Mouse (Mus musculus): ENCODE data around the gene Slc1a2. TPM values are rescaled to one million over a fixed set of nuclear protein-coding genes. Genes with fewer than 3 reads are reported as not detected.

Slc1a2 gene
- 1.9 and 2.4 TPM in 2 replicates for total RNA-seq (2021)
- long read RNA-seq, experiment 1 = 0 reads
- long read RNA-seq, experiment 2, partial matches to known transcripts = 0 of 1 reads
- long read RNA-seq, experiment 2, other reads (novel, unspliced or antisense) = 0 of 1 reads

DNA sequence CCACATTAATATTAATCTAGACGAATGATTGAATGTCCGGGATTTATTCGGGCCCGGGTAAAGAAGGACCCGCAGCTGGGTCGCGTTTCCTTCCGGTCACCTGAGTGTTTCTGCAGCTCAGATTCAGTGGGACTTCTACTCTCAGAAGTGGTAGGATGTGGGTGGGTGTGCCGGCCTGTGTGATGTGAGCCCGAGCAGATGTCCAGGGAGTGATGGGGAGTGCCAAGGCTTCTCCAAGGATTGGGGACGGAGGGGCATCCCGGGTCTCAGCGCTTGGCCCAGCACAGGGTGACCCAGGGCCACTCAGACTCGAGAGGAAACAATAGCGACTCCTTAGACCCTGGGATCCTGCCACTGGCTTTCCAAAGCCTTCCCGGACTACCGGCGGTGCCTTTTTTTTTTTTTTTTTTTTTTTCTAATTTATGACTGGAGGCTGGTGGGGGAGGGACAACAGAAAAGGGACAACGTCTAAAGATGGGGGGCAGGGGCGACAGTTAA lies at the start of gene Slc1a2:
TSS of gene Slc1a2 (plus strand) at position 497 of the 498 bp plus-strand sequence.
- no peak for DNase-seq

DNA sequence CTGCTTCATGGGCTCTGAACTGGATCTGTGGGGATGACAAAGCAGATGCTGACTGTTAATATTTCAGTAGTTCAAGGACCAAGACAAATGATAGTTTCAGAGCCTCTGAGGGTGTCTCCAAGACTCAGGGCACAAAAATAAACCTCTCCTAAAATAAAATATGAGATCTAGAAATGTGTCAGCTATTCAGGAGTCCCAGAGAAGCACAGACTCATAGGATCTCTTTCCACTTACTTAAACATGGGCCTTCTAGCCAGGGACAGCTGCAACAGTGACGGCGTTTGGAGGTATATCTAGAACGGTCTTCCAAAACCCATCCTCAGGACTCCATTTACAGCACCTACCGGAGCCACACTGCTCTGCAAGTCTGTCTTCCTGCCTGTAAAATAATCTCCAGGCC lies 48.0 kb upstream of the Slc1a2 start:
- no peak for DNase-seq

DNA sequence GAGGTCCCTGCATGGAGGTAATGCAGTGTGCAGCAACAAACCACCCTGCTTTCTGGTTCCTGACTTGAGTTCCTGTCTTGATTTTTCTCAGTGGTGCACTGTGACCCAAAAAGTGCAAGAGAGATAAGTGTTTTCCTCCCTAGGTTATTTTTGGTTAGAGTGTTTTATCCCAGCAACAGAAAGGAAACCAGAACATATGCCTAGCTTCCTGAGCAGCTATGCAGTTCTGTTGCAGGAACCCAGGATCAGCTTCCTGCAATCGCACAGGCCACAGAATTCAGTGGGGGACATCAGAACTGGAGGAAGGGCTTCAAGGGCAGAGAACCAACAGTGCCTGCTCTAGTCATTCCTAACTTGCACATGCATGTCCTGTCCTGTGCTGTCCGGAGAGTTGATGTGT lies 41.8 kb upstream of the Slc1a2 start:
- DNase-seq = no peak

DNA sequence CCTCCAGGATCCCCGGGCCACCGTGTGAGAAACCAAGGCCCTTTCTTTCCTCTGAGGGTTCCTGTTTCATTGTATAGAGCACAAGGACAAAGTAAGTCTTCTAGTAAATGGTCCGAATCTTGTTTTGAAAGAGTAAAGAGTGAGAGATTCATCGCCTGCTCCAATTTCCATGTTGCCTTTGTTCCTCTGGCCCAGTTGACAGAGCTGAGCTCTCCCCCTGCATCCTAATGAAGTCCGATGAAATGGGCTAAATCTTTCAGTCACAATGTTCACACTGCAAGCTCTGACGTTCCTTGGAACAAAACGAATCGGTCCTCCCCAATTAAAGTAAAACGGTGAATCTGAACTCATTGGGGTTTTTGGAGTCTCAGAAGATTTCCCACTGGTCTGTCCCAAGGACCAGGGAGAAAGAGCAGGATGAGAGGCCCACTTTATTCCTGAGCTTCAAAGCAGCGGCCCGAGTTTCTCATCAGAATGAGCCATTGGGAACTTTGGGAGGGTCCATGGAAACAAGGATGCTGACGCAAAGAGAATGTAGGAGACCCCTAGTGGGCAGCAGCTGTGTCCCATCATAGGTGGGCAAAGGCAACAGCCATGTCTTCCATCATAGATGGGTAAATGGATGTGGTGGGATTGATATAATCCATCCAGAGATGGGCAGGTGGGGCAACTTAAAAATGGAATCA lies 37.6 kb upstream of the Slc1a2 start:
- no peak for DNase-seq

GRCm38 (mm10) chr2:102622176-102622575 lies 36.3 kb upstream of the Slc1a2 start:
- DNase-seq = no peak

- no peak for DNase-seq
Observed at GRCm38 (mm10) chr2:102622943-102623342, 35.5 kb upstream of the Slc1a2 start.

DNA sequence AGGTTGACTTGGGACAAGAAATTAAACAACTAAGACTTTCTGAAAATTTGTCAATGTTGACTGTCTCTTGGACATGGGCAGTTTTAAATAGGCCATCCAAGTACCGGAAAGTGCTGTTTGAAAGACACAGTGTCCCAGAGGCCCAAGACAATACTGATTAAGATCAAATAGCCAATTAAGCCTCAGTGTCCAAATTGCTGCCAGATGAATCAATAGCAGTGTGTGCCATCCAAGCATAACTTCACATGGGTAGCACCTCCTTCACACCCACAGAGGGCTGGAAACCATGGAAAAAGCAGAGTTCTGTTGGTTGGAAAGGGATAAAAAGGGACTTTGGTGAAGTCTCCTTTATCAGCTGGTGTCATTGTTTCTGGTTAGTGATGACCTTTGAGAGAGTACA lies 33.9 kb upstream of the Slc1a2 start:
- no peak for DNase-seq

- DNase-seq = no peak
Observed at GRCm38 (mm10) chr2:102632361-102632760, 26.1 kb upstream of the Slc1a2 start.

DNA sequence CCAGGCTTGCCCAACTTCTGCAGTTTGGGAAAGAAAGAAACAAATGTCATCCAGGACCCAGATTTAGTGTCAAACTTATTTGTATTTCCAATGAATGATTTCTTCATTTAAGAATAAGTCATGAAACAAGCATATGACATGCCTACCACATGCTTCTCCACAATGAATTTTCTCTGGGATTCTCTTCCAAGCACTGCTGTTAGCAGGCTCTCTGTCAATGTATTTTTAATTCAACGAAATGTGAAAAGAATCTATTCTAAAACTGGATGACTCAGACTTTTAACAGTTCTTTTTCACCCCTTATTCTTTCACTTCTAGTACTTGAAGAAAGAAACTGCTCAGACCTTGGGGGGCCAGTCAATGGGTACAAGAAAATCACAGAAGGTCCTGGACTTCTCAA lies 24.4 kb upstream of the Slc1a2 start:
- no peak for DNase-seq

DNA sequence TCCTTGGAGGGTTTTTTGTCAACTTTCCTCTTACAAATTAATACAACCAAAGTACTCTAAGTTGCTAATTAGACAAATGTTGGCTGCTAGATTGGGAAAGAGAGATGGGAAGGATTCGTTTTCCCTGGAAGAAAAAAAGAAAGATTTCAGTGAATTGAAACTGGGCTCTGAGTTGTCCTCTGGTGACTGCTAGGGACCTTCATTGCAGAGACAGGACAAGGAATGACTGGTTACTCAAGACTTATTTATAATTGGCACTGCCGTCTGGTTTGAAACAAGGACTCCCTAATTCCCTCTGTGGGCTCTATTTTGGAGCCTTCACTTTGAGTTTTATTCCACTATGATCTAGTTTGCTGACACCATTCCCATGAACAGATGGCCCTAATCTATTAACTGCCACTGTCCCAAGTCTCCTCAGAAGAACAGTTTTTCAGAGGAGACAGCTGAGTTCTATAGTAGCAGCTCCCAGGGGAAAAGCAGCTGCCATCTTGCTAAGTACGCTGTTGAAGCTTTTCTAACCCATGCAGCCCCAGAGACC lies 22.9 kb upstream of the Slc1a2 start:
- no peak for DNase-seq

DNA sequence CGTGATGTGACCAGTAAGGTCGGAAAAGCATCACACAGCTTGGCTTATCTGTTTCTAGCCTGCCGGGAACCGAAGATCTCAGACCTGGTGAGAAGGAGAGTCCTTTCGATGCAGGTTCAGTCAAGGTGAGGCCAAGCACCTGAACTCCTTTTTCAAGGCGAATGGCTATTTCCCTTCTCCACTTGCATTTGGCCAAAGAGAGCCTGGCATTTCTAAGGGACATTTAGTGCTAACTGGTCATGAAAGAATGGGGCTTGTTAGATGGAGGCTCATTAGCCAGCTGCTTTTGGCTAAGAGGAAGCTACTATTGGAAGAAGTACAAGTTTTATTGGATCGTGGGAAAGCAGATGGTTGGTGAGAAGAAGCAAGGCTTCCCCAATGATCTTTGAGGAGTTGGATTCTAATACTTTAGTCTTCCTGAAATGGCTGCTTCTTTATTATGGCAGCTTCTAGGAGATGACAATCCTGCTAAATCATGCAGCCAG lies 22.3 kb upstream of the Slc1a2 start:
- no peak for DNase-seq

- DNase-seq = no peak
Observed at GRCm38 (mm10) chr2:102638140-102638539, 20.3 kb upstream of the Slc1a2 start.

DNA sequence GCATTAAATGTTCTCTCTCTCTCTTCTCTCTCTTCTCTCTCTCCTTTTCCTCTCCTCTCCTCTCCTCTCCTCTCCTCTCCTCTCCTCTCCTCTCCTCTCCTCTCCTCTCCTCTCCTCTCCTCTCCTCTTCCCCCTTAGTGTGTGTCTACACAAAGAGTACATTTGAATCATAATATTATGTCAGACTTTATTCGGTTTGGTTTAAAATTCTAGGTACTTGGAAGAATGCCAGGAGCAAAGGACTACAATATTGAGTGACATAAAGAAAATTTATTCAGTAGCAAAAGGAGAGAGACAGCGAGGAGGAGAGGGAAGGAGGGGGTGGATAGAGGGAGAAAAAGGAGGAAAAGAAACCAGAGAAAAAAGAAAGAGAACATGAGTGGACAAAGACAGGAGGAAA lies 19.8 kb upstream of the Slc1a2 start:
- DNase-seq = no peak

GRCm38 (mm10) chr2:102648845-102649500 lies 9.5 kb upstream of the Slc1a2 start:
- DNase-seq = no peak

GRCm38 (mm10) chr2:102650322-102650721 lies 8.1 kb upstream of the Slc1a2 start:
- no peak for DNase-seq

- no peak for DNase-seq
Observed at GRCm38 (mm10) chr2:102655966-102656725, 2.3 kb upstream of the Slc1a2 start.

GRCm38 (mm10) chr2:102657726-102658125 lies 733 bp upstream of the Slc1a2 start:
- DNase-seq = no peak

- DNase-seq = peak; percentile 68
Observed at GRCm38 (mm10) chr2:102658661-102659520, 432 bp downstream of the Slc1a2 start.

- peak; percentile 24 for DNase-seq
Observed at GRCm38 (mm10) chr2:102659521-102659830, 1.0 kb downstream of the Slc1a2 start.

DNA sequence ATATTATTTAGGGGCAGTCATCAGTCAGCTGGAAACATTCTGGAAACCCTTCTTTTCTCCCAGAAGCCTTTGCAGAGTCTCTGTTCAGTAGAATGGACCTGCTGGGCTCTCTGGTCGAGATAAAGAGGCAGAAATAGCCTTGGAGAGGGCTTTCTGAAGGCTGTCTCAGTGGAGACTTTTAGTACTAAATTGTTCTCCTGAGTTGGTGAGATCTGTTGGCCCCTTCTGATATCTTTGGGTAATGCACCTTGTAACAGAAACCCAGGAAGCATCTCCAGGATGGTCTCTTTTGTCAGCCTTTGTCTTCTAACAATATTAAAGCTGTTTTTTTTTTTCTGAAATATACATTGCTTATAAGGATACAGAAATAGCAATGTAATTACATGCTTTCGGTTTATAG lies 2.6 kb downstream of the Slc1a2 start:
- no peak for DNase-seq

GRCm38 (mm10) chr2:102662911-102663310 lies 4.5 kb downstream of the Slc1a2 start:
- no peak for DNase-seq

DNA sequence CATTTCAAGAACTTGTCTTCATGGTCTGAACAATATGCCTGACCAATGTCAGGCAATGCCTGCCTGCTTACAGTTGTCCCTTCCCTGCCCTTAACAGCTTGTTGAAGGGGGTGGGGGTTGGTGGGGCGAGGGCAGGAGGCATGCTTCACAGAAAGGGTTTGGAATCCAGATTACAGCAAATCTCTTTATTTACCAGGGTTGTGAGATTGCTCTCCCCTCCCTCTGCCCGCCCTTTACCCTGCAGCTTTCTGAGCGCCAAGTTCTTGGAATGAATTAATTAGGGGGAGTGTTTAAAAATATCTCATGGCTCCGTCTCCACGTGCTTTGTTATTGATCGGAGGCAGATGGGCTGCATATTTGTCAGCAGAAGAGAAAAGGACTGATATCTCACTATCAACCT lies 4.9 kb downstream of the Slc1a2 start:
- no peak for DNase-seq

Data from adrenal gland, postnatal 14 days (tissue).